Mouse (Mus musculus) bone marrow, adult 2 months (tissue): ENCODE results near the gene Ice1. TPM values are rescaled to one million over a fixed set of nuclear protein-coding genes. Genes with fewer than 3 reads are reported as not detected.

Experiments used
- H3K27ac ChIP-seq: fragments of 200-500 bp; 2 replicates; pipeline ENCODE4 v1.5.1; 2012; ENCODE audit warnings: low read depth, mild to moderate bottlenecking, control low read depth, inconsistent platforms, low read length; ENCODE audit not compliant: control insufficient read depth, poor library complexity, insufficient read depth
- H3K4me1 ChIP-seq: fragments of 200-500 bp; 2 replicates; pipeline ENCODE4 v1.6.1; 2011; ENCODE audit warnings: low read length; ENCODE audit not compliant: control insufficient read depth, insufficient read depth
- H3K4me3 ChIP-seq: fragments of 200-500 bp; replicated peaks from 2 replicates; pipeline ENCODE3; 2011; ENCODE audit warnings: mild to moderate bottlenecking, low read depth, low read length, control low read depth; ENCODE audit not compliant: control insufficient read depth
- CTCF ChIP-seq: fragments of 200-500 bp; IDR thresholded peaks from 2 replicates; pipeline ENCODE4 v1.5.1; 2011; ENCODE audit warnings: low read length, control low read depth; ENCODE audit not compliant: control insufficient read depth, insufficient read depth
- POLR2A ChIP-seq: fragments of 200-500 bp; IDR thresholded peaks from 2 replicates; pipeline ENCODE4 v1.6.1; 2011; ENCODE audit warnings: low read depth, mild to moderate bottlenecking, control low read depth, low read length, borderline replicate concordance; ENCODE audit not compliant: control insufficient read depth
- WGBS: fragments of 180-500 bp; shearing (Covaris S2); methylation state at CpG from one replicate; pipeline ENCODE4 v1.1.7; 2018; 5-methylcytosine and 5-hydroxymethylcytosine counted together
- polyA plus RNA-seq: library from polyadenylated mRNA; stranded (reverse); fragments of >200 nt; gene quantifications from 2 replicates; pipeline ENCODE4 v1.2.4, GENCODE M21; 2011; ENCODE audit warnings: low replicate concordance; ENCODE audit not compliant: missing spikeins, insufficient read depth, insufficient read length

Ice1 gene
- polyA plus RNA-seq, 1 experiment = 10.2 TPM

GRCm38 (mm10) chr13:70674998-70675397 is 37.6 kb upstream of the Ice1 start:
- H3K27ac ChIP-seq = no peak overlapping the region
- no peak overlapping the region for H3K4me3 ChIP-seq
- TF ChIP-seq POLR2A = no peak
- no peak for TF ChIP-seq CTCF
- H3K4me1 ChIP-seq = no peaks in the 10 kb centered on the region
- WGBS = 87% methylated on average over 10 of the region's 10 CpGs

- TF ChIP-seq CTCF (no peak), POLR2A (no peak)
- no peak overlapping the region for H3K4me3 ChIP-seq
- no peak overlapping the region for H3K27ac ChIP-seq
- H3K4me1 ChIP-seq = no peaks in the 10 kb centered on the region
- 69% methylated on average over 4 of the region's 4 CpGs for WGBS
These were observed 32.6 kb upstream of the Ice1 start for GRCm38 (mm10) chr13:70670080-70670479.

- Histone ChIP-seq H3K4me3 (no peak overlapping the region), H3K4me1 (peaks cover 2% of the 10 kb centered on the region), H3K27ac (no peak overlapping the region)
- WGBS = 41% methylated on average over 4 of the region's 4 CpGs
- no peak for TF ChIP-seq POLR2A
- TF ChIP-seq CTCF = no peak
These were observed 22.3 kb upstream of the Ice1 start for GRCm38 (mm10) chr13:70659715-70660114.

GRCm38 (mm10) chr13:70656741-70657140 is 19.3 kb upstream of the Ice1 start:
- Histone ChIP-seq H3K4me1 (peaks cover 2% of the 10 kb centered on the region), H3K27ac (no peak overlapping the region), H3K4me3 (no peak overlapping the region)
- TF ChIP-seq CTCF (no peak), POLR2A (no peak)
- WGBS = 69% methylated on average over 4 of the region's 4 CpGs

GRCm38 (mm10) chr13:70656329-70656728 is 18.9 kb upstream of the Ice1 start:
- TF ChIP-seq POLR2A = no peak
- TF ChIP-seq CTCF = no peak
- no peak overlapping the region for H3K27ac ChIP-seq
- peaks cover 2% of the 10 kb centered on the region for H3K4me1 ChIP-seq
- H3K4me3 ChIP-seq = no peak overlapping the region
- 81% methylated on average over 8 of the region's 8 CpGs for WGBS

- no peak for TF ChIP-seq CTCF
- TF ChIP-seq POLR2A = no peak
- H3K4me1 ChIP-seq = peaks cover 2% of the 10 kb centered on the region
- no peak overlapping the region for H3K27ac ChIP-seq
- no peak overlapping the region for H3K4me3 ChIP-seq
- 73% methylated on average over 12 of the region's 12 CpGs for WGBS
These were observed 18.1 kb upstream of the Ice1 start for GRCm38 (mm10) chr13:70655570-70655969.

GRCm38 (mm10) chr13:70654091-70654770 is 16.8 kb upstream of the Ice1 start:
- H3K27ac ChIP-seq = no peak overlapping the region
- H3K4me3 ChIP-seq = no peak overlapping the region
- H3K4me1 ChIP-seq = no peaks in the 10 kb centered on the region; the same call in 1 of the 2 replicates
- TF ChIP-seq POLR2A (no peak), CTCF (no peak)
- WGBS = 43% methylated on average over 5 of the region's 5 CpGs

- no peak overlapping the region for H3K4me3 ChIP-seq
- H3K27ac ChIP-seq = no peak overlapping the region
- no peaks in the 10 kb centered on the region; the same call in 1 of the 2 replicates for H3K4me1 ChIP-seq
- TF ChIP-seq POLR2A (no peak), CTCF (no peak)
- 24% methylated on average over 2 of the region's 2 CpGs for WGBS
These were observed 16.0 kb upstream of the Ice1 start for GRCm38 (mm10) chr13:70653457-70653856.
